Mouse (Mus musculus): ENCODE results near the gene E130208F15Rik. TPM values are rescaled to one million over a fixed set of nuclear protein-coding genes. Genes with fewer than 3 reads are reported as not detected.

Gene E130208F15Rik
- 1.3 and 1.8 TPM in 2 replicates for polyA plus RNA-seq (2015; fragmentation: Nextera tagmentation; extraction: Ambion mirVana)

DNA sequence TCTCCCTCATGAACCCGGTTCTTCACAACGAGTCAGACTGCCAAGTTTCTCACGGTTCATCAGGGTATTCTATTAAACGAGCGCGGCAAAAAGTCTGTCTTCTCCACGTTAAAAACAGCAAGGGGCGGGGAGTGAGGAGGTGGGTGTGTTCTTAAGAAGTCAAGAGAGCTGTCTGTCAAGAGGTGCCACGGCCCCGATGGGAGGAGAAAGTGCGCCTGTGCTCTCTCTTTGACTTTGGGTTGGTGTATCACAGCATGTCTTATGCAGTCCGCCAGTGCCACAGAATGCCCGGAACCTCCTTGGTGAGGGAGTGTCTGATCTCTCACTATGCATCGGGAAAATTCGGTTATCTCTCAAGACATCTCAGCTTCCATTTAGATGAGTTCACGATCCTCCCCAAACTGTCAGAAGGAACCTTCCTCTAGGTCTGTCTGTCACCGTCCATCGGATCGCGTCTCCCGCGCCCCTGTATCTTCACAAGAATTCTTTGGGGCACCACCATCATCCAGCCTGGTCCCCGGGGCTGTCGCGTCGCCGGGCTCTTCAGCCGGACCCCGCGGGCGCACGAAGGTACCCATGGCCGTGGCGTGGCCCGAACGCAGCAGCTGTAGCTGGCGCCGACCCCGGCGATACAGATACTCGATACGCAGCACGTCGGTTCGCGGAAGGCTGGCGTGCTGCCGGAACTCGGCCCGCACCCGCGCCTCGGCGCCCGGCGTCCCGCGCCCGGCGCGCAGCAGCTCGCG is at the start of gene E130208F15Rik:
E130208F15Rik (plus strand) TSS at position 202 of the 746 bp plus-strand sequence.
- WGBS (ENCODE audit: insufficient replicate concordance) = under 1% methylated on average over 63 of the region's 63 CpGs
- H3K9ac ChIP-seq = peak within 1 kb of the TSS; percentile 81

DNA sequence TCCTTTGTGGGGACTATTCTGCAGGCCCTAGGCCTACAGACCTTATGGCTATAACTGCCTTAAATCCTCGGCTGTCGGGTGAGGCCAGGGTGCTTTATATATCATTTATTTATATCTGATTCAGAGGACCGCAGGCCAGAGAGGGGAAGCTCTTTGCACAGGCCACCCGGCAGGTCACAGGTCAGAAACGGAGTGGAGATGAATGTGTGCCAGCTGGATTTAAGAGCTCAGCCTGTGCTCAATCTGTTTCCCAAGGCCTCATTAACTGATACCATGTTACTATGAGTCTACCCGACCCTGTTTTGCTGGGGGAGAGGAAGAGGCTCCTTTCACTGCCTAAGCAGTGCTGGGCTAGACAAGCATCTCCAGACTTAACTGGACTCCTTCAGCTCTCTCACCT is 47.2 kb upstream of the E130208F15Rik start:
- Histone ChIP-seq H3K4me2 (no peak overlapping the region), H3K27ac (no peak overlapping the region), H3K36me3 (peaks cover 43% of the 10 kb centered on the region), H3K9me3 (replicated peaks) (no peaks in the 10 kb centered on the region), H3K4me3 (replicated peaks) (no peak overlapping the region), H3K27me3 (no peaks in the 10 kb centered on the region), H3K4me1 (replicated peaks) (peaks cover 22% of the 10 kb centered on the region), H3K9ac (no peak overlapping the region)
- DNase-seq (no peak), ATAC-seq (ENCODE audit: low read depth) (no peak)
- 73% methylated on average over 6 of the region's 6 CpGs for WGBS (ENCODE audit: insufficient replicate concordance)

More for the DNA sequence above, at the start of gene E130208F15Rik:
- Histone ChIP-seq H3K9me3 (replicated peaks) (no peaks in the 10 kb centered on the region), H3K36me3 (no peaks in the 10 kb centered on the region), H3K27ac (peak within 1 kb of the TSS; percentile 79), H3K4me2 (peak within 1 kb of the TSS; percentile 91), H3K4me1 (replicated peaks) (peaks cover 28% of the 10 kb centered on the region), H3K27me3 (no peaks in the 10 kb centered on the region), H3K4me3 (replicated peaks) (peak within 1 kb of the TSS; percentile 71)
- DNase-seq (peak; percentile 75), ATAC-seq (ENCODE audit: low read depth) (peak; percentile 68)

DNA sequence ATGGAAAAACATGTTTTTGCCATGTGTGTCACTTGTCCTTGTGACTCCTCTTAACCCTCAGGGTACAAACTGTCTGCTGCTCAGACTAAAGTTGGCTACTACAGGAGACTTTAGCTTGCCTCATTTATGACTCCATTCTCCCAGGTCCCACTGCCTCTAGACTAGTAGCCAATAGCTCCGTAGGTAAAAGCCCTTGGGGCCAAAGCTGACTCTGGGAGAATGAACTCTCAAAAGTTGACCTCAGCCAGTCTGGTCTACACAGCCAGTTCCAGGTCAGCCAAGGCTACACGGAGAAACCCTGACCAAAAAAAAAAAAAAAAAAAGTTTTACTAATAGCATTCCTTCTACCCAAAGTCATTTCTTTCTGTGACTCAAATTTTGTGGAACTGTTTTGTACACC is 42.6 kb upstream of the E130208F15Rik start:
- no peak for ATAC-seq (ENCODE audit: low read depth)
- DNase-seq = no peak
- peaks cover 36% of the 10 kb centered on the region for H3K4me1 ChIP-seq (replicated peaks)
- peak overlapping the region; percentile 87 for H3K9ac ChIP-seq
- 0 out of 2 replicates have a peak, but pooled peaks cover 4% of the 10 kb centered on the region for H3K36me3 ChIP-seq
- no peak overlapping the region; the same call in 1 of the 2 replicates for H3K27ac ChIP-seq
- H3K27me3 ChIP-seq = no peaks in the 10 kb centered on the region
- no peaks in the 10 kb centered on the region for H3K9me3 ChIP-seq (replicated peaks)
- WGBS (ENCODE audit: insufficient replicate concordance) = 51% methylated on average over 2 of the region's 2 CpGs
- H3K4me2 ChIP-seq = peak overlapping the region; percentile 87
- peak overlapping the region; percentile 81 for H3K4me3 ChIP-seq (replicated peaks)

DNA sequence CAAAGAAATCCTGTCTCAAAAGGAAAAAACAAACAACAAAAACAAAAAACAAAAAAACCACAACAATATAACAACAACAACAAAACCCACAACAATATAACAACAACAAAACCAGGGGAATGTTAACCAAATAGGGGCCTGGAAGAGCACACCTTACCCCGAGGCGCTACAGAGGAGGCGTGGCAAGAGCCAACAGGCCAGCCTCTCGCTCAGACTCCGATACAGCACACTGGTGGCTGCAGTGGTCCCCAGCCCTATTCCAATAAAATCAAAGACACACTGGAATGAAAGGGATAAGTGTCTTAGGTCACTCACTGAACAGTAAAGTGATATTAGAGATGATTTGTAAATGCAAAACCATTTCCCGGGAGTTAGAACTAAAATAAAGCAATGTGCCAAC is 42.0 kb upstream of the E130208F15Rik start:
- Histone ChIP-seq H3K4me2 (peak overlapping the region; percentile 87), H3K9ac (peak overlapping the region; percentile 87), H3K4me3 (replicated peaks) (peak overlapping the region; percentile 81), H3K4me1 (replicated peaks) (peaks cover 36% of the 10 kb centered on the region), H3K27ac (peak overlapping the region; percentile 97), H3K27me3 (no peaks in the 10 kb centered on the region), H3K9me3 (replicated peaks) (no peaks in the 10 kb centered on the region), H3K36me3 (0 out of 2 replicates have a peak, but pooled peaks cover 4% of the 10 kb centered on the region)
- WGBS (ENCODE audit: insufficient replicate concordance) = under 1% methylated on average over 6 of the region's 6 CpGs
- DNase-seq (no peak), ATAC-seq (ENCODE audit: low read depth) (peak; percentile 56)

DNA sequence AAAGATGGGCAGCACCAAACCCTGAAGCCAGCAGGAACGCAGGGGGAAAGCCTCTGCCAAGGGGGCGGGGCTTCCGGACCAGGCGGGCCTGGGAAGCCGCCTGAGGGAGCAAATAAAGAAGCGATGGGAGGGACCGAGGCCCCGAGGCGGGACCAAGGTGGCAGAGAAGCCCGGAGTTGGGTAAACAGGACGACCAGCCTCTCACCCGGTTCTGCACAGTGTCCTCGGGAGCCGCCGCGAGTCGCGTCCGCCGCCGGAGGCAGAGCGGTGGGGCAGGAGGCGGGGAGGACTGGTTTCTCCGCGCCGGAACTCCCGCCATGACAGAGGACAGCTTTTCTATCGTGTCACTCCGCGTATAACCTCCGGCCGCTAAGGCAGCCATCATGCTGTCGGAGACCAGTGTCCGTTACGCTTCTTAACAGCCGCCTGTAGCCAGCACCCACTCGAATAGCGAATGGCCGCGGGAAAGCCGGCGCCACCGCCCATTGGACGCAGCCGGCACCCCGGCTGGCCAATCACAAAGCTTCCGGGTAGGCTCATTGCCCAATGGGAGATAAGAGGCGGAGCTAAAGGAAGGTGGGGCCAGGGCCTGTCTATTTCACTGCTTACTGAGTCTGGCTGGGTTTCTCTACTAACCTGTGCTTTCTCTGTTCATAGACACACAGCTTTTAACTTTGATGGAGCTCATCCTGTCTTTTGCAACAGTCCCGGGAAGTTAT is 41.4 kb upstream of the E130208F15Rik start, which contains the start of the genes Thap8 and Wdr62:
Thap8 (plus strand) TSS at position 144 of the 719 bp plus-strand sequence.
Wdr62 (minus strand) TSS at position 469 of the 719 bp plus-strand sequence.
- H3K27ac ChIP-seq = peak within 1 kb of the TSS; percentile 97
- 0 out of 2 replicates have a peak, but pooled peaks cover 4% of the 10 kb centered on the region for H3K36me3 ChIP-seq
- no peaks in the 10 kb centered on the region for H3K9me3 ChIP-seq (replicated peaks)
- H3K27me3 ChIP-seq = no peaks in the 10 kb centered on the region
- 0% methylated on average over 48 of the region's 49 CpGs for WGBS (ENCODE audit: insufficient replicate concordance)
- ATAC-seq (ENCODE audit: low read depth) (peak; percentile 89), DNase-seq (peak; percentile 92)
- peak within 1 kb of the TSS; percentile 87 for H3K9ac ChIP-seq
- H3K4me3 ChIP-seq (replicated peaks) = peak within 1 kb of the TSS; percentile 81
- H3K4me2 ChIP-seq = peak within 1 kb of the TSS; percentile 87
- H3K4me1 ChIP-seq (replicated peaks) = peaks cover 36% of the 10 kb centered on the region

DNA sequence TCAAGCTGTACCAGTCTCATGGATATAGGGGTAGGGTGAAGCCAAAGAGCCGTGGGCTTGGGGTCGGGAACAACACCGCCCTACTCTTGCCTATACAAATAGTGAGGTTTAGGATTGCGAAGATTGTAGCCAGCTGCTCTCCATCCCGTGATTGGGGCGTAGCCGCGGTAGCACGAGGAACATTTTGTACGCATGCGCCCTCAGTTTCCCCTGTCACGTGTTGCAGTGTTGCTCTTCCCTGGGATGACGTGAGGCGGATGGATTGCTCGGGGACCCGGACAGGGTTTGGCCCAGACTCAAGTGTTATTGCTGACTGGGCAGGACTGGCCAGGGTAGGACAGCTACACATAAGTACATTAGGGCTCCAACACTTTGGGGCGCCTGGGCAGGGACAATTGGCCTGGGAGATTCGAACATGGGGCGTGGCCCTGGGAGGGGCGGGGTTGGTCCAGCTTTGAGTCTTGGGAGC is 40.8 kb upstream of the E130208F15Rik start:
- peak overlapping the region; percentile 62 for H3K9ac ChIP-seq
- WGBS (ENCODE audit: insufficient replicate concordance) = 0% methylated on average over 20 of the region's 20 CpGs
- peak overlapping the region; percentile 97 for H3K27ac ChIP-seq

DNA sequence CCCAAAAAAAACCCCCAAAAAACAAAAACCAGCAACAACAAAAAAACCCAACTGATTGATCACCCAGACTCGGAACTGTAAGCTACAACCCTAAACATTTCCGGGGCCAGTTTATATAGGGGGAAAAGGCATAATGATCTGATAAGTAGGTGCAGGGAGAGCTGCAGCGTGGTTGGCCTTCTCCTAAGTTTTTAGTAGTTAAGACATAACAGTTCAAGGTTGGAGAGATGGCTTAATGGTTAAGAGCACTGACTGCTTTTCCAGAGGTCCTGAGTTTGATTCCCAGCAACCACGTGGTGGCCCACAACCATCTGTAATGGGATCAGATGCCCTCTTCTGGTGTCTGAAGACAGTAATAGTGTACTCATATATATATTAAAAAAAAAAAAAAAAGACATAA is 40.0 kb upstream of the E130208F15Rik start:
- no peak for DNase-seq
- WGBS (ENCODE audit: insufficient replicate concordance) = 70% methylated on average over 4 of the region's 4 CpGs
- Histone ChIP-seq H3K4me1 (replicated peaks) (peaks cover 33% of the 10 kb centered on the region), H3K27ac (no peak overlapping the region), H3K4me3 (replicated peaks) (peak overlapping the region; percentile 81; the same call in 1 of the 2 replicates), H3K9me3 (replicated peaks) (no peaks in the 10 kb centered on the region), H3K4me2 (peak overlapping the region; percentile 87), H3K9ac (no peak overlapping the region), H3K27me3 (no peaks in the 10 kb centered on the region), H3K36me3 (0 out of 2 replicates have a peak, but pooled peaks cover 4% of the 10 kb centered on the region)
- no peak for ATAC-seq (ENCODE audit: low read depth)

More for the DNA sequence above, 40.8 kb upstream of the E130208F15Rik start:
- DNase-seq (peak; percentile 73), ATAC-seq (ENCODE audit: low read depth) (peak; percentile 49)
- Histone ChIP-seq H3K4me2 (peak overlapping the region; percentile 87), H3K4me1 (replicated peaks) (peaks cover 36% of the 10 kb centered on the region), H3K9me3 (replicated peaks) (no peaks in the 10 kb centered on the region), H3K4me3 (replicated peaks) (peak overlapping the region; percentile 81), H3K36me3 (0 out of 2 replicates have a peak, but pooled peaks cover 4% of the 10 kb centered on the region), H3K27me3 (no peaks in the 10 kb centered on the region)

DNA sequence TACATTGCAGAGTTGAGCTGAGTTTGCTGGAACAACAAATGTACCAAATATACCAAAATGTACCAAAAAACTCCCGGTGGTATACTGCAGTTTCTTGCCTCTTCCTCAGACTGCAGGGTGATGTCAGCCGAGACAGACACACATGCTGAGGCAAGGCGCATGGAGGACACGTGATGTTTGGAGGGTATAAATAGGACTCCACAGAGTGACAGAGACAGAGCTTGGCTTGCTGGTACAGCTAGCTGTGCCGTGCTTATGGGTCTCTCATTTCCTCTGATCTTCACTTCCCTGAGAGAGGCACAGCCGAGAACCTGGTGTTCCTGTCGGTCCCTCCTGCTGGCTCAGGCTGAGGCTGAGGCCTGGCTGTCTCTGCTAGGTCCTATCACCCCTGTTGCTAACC is 38.8 kb upstream of the E130208F15Rik start:
- no peak overlapping the region for H3K27ac ChIP-seq
- 0 out of 2 replicates have a peak, but pooled peaks cover 4% of the 10 kb centered on the region for H3K27me3 ChIP-seq
- H3K4me3 ChIP-seq (replicated peaks) = no peak overlapping the region
- no peak for DNase-seq
- H3K9ac ChIP-seq = no peak overlapping the region
- ATAC-seq (ENCODE audit: low read depth) = no peak
- H3K4me1 ChIP-seq (replicated peaks) = peaks cover 26% of the 10 kb centered on the region
- H3K4me2 ChIP-seq = no peak overlapping the region
- H3K9me3 ChIP-seq (replicated peaks) = no peaks in the 10 kb centered on the region
- 64% methylated on average over 7 of the region's 7 CpGs for WGBS (ENCODE audit: insufficient replicate concordance)
- no peaks in the 10 kb centered on the region for H3K36me3 ChIP-seq

DNA sequence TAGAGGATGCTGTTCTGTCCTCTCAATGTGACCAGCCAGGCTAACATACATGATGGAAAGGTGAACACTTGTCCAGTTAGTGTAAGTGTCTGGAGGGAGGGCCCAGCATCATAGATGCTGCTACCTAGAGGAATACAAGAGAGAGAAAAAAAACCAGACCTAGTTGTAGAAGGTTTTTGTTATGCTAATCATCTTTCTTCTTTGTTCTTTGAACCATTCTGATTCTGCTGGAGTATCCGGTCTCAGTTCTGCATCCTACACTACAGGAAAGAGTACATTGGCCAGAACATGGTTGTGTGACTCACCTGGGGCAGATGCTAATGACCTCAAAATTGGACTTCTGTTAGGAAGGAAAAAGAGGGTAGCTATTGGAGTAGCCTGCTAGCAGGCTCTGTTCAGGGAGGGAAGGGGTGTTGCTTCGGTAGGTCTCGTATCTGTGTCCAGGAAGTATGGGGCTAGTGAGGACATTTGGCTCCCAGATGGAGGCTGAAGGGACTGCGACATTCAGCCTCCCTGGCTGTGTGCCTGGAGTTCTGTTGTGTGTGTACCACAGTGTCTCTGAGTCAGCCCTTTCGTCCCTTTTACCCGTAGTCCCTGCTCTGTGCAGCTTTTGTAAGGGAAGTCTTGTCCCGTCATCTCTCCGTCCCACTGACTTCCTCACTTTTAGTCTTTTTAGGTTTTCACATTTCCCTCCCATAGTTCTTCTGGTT is 34.7 kb upstream of the E130208F15Rik start:
- no peak overlapping the region for H3K4me2 ChIP-seq
- ATAC-seq (ENCODE audit: low read depth) = no peak
- H3K27me3 ChIP-seq = peaks cover 28% of the 10 kb centered on the region
- DNase-seq = no peak
- WGBS (ENCODE audit: insufficient replicate concordance) = 56% methylated on average over 8 of the region's 8 CpGs
- H3K27ac ChIP-seq = no peak overlapping the region
- H3K9me3 ChIP-seq (replicated peaks) = no peaks in the 10 kb centered on the region
- no peak overlapping the region for H3K4me3 ChIP-seq (replicated peaks)
- H3K9ac ChIP-seq = no peak overlapping the region
- H3K4me1 ChIP-seq (replicated peaks) = no peaks in the 10 kb centered on the region
- H3K36me3 ChIP-seq = no peaks in the 10 kb centered on the region

DNA sequence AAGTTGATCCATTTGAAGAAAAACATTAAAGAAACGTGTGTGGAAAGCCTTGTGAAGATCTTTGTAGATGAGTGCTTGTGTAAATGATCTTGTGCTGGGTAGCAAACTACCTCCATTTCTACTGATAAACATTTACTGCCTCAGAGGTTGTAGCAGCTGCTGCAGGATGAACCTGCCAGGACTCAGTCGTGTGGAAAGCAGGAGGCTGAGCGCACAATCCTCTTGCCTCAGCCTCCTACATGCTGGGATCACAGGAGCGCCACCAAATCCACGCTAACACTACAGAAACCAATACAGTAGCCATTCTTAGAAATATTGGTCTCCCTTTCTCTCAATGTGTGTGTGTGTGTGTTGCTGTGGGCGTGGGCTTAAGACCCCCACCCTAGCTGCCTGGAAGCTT is 33.5 kb upstream of the E130208F15Rik start:
- no peak overlapping the region for H3K9ac ChIP-seq
- H3K4me1 ChIP-seq (replicated peaks) = no peaks in the 10 kb centered on the region
- WGBS (ENCODE audit: insufficient replicate concordance) = 55% methylated on average over 6 of the region's 6 CpGs
- DNase-seq = no peak
- H3K4me3 ChIP-seq (replicated peaks) = no peak overlapping the region
- no peak overlapping the region for H3K27ac ChIP-seq
- no peaks in the 10 kb centered on the region for H3K9me3 ChIP-seq (replicated peaks)
- H3K27me3 ChIP-seq = peaks cover 33% of the 10 kb centered on the region
- no peaks in the 10 kb centered on the region for H3K36me3 ChIP-seq
- ATAC-seq (ENCODE audit: low read depth) = no peak
- H3K4me2 ChIP-seq = no peak overlapping the region
